Mouse (Mus musculus) bone marrow macrophage, adult 2 months (primary cell): ENCODE results near the gene Sun5.

Experiments
- CTCF ChIP-seq: IDR thresholded peaks from 2 replicates; pipeline ENCODE4 v1.5.1; 2012; ENCODE audit warnings: low read depth, mild to moderate bottlenecking, low read length, moderate library complexity
- POLR2A ChIP-seq: IDR thresholded peaks from 2 replicates; pipeline ENCODE4 v1.6.1; 2012; ENCODE audit warnings: mild to moderate bottlenecking, low read depth, low read length, borderline replicate concordance

DNA sequence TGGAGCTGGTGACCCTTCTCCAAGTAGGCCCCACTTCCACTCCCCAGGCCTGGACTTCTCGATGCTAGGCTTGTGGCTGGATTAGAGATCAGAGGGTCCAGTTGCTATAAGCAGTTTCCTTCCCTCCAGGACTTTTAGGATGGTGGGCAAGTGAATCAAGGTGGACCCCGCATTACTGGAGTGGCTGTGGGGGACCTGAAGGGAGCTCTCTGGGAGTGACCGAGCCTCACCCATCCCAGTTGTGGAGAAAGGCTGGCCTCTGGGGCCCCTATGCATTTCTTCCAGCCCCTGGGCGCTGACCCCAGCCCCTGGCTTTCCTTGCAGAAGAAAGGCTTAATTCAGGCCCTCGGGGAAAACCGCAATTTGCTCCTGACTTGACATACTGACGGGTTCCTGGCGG is 47.0 kb upstream of the Sun5 start, which contains the start of gene Bpifb3:
- TF ChIP-seq CTCF = no peak
- TF ChIP-seq POLR2A = no peak
